Mouse (Mus musculus) neural tube, embryonic 11.5 days (tissue): ENCODE measurements around the gene Cox10. TPM values are rescaled to one million over a fixed set of nuclear protein-coding genes. Genes with fewer than 3 reads are reported as not detected.

ENCODE experiments used
- ATAC-seq: fragments of 200-750 bp; cut with Nextera tagmentation; 2 replicates; pipeline ENCODE4 v1.8.0; 2017; ENCODE audit warnings: moderate number of reproducible peaks, mild to moderate bottlenecking, moderate TSS enrichment, moderate library complexity; ENCODE audit not compliant: insufficient read depth, low FRiP score, low TSS enrichment
- DNase-seq: peaks from one replicate; pipeline ENCODE4 v3.0.0-alpha.2; 2015; ENCODE audit warnings: low spot score
- H3K27ac ChIP-seq: fragments of 300-500 bp; sonication (generic); 2 replicates; pipeline ENCODE4 v1.5.1; 2014; ENCODE audit warnings: low read depth, mild to moderate bottlenecking, low read length
- H3K27me3 ChIP-seq: fragments of 300-500 bp; sonication (generic); 2 replicates; pipeline ENCODE4 v1.6.1; 2014; ENCODE audit warnings: mild to moderate bottlenecking, low read length, mixed read lengths; ENCODE audit not compliant: control insufficient read depth, insufficient read depth
- H3K36me3 ChIP-seq: fragments of 300-500 bp; sonication (generic); 2 replicates; pipeline ENCODE4 v1.6.1; 2014; ENCODE audit warnings: mild to moderate bottlenecking, low read length, moderate library complexity, mixed read lengths; ENCODE audit not compliant: control insufficient read depth, insufficient read depth
- H3K4me1 ChIP-seq: fragments of 300-500 bp; sonication (generic); 2 replicates; pipeline ENCODE4 v1.6.1; 2014; ENCODE audit warnings: low read length, mixed read lengths; ENCODE audit not compliant: control insufficient read depth, insufficient read depth
- H3K4me2 ChIP-seq: fragments of 300-500 bp; sonication (generic); 2 replicates; pipeline ENCODE4 v1.6.1; 2014; ENCODE audit warnings: low read depth, mild to moderate bottlenecking, moderate library complexity
- H3K4me3 ChIP-seq: fragments of 300-500 bp; sonication (generic); 2 replicates; pipeline ENCODE4 v1.5.1; 2014; ENCODE audit warnings: low read depth, low read length
- H3K9ac ChIP-seq: fragments of 300-500 bp; sonication (generic); 2 replicates; pipeline ENCODE4 v1.6.1; 2014; ENCODE audit warnings: mild to moderate bottlenecking, low read length
- H3K9me3 ChIP-seq: fragments of 300-500 bp; sonication (generic); 2 replicates; pipeline ENCODE4 v1.6.1; 2016; ENCODE audit warnings: low read length; ENCODE audit not compliant: control insufficient read depth
- WGBS: fragments of 180-500 bp; shearing (Covaris S2); extraction: QIAGEN DNeasy Blood & Tissue Kit; methylation state at CpG from one replicate; pipeline ENCODE4 v1.1.7; 2014; 5-methylcytosine and 5-hydroxymethylcytosine counted together
- polyA plus RNA-seq: library from polyadenylated mRNA; unstranded; fragments of >200 nt; fragmentation: Nextera tagmentation; extraction: Ambion mirVana; gene quantifications from 2 replicates; pipeline ENCODE4 v1.2.1, GENCODE M21; 2014

The Cox10 gene
- polyA plus RNA-seq, 1 experiment from 2014 or later, result 29.4 TPM

GRCm38 (mm10) chr11:63985481-63985880, 93.8 kb downstream of the Cox10 start:
- WGBS, result 67% methylated on average over 6 of the region's 6 CpGs
- Histone ChIP-seq H3K4me1 (peaks cover 4% of the 10 kb centered on the region; the same call in 1 of the 2 replicates), H3K9ac (no peak overlapping the region), H3K4me2 (no peak overlapping the region), H3K9me3 (no peaks in the 10 kb centered on the region), H3K36me3 (no peaks in the 10 kb centered on the region), H3K4me3 (no peak overlapping the region), H3K27ac (no peak overlapping the region), H3K27me3 (no peaks in the 10 kb centered on the region)
- ATAC-seq, result no peak
- no peak for DNase-seq

- Histone ChIP-seq H3K4me2 (no peak overlapping the region), H3K27ac (no peak overlapping the region), H3K9ac (no peak overlapping the region), H3K9me3 (no peaks in the 10 kb centered on the region), H3K27me3 (no peaks in the 10 kb centered on the region), H3K36me3 (no peaks in the 10 kb centered on the region), H3K4me3 (no peak overlapping the region), H3K4me1 (peaks cover 4% of the 10 kb centered on the region; the same call in 1 of the 2 replicates)
- DNase-seq, result no peak
- WGBS, result 87% methylated on average over 6 of the region's 6 CpGs
- no peak for ATAC-seq
Observed at GRCm38 (mm10) chr11:63984622-63985168, 94.6 kb downstream of the Cox10 start.

GRCm38 (mm10) chr11:63977741-63978140, 101.5 kb downstream of the Cox10 start:
- no peaks in the 10 kb centered on the region for H3K9me3 ChIP-seq
- no peaks in the 10 kb centered on the region for H3K27me3 ChIP-seq
- H3K4me2 ChIP-seq, result no peak overlapping the region
- ATAC-seq (no peak), DNase-seq (no peak)
- H3K4me3 ChIP-seq, result no peak overlapping the region
- H3K9ac ChIP-seq, result no peak overlapping the region
- 78% methylated on average over 2 of the region's 2 CpGs for WGBS
- H3K4me1 ChIP-seq, result no peaks in the 10 kb centered on the region
- H3K36me3 ChIP-seq, result no peaks in the 10 kb centered on the region
- H3K27ac ChIP-seq, result no peak overlapping the region

- 91% methylated on average over 2 of the region's 2 CpGs for WGBS
- H3K27me3 ChIP-seq, result no peaks in the 10 kb centered on the region
- no peaks in the 10 kb centered on the region for H3K9me3 ChIP-seq
- H3K27ac ChIP-seq, result no peak overlapping the region
- H3K4me2 ChIP-seq, result no peak overlapping the region
- no peaks in the 10 kb centered on the region for H3K4me1 ChIP-seq
- DNase-seq (no peak), ATAC-seq (no peak)
- no peaks in the 10 kb centered on the region for H3K36me3 ChIP-seq
- no peak overlapping the region for H3K9ac ChIP-seq
- H3K4me3 ChIP-seq, result no peak overlapping the region
Observed at GRCm38 (mm10) chr11:63976775-63977174, 102.5 kb downstream of the Cox10 start.

DNA sequence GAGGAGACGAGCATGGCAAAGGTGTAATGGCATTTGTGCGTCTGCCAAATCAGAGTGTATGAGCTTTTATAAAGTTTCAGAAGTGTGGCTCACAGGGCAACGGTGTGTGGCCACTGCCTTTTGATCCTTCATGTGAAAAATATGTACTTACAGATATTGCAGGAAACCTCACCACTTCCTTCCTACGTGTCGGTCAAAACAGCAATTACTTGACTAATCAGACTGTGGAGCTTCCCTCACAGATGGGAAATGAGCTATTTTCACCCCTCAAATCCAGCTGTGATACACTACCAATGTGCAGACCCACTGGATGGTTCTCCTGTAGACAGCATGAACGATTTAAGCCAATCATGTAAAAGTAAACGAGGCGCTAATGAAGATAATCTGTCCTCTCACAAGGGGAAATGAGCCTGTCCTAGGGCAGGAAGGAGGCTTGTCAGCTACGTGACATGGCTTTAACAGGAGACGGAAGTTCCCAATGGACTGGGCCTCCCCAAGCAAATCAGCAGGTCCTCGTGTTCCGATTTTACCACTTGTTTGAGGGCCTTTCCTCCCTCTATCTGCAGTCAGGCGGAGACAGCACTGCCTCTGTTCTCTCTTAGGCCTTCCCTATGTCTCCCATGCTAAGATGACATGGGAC, 103.9 kb downstream of the Cox10 start:
- DNase-seq (no peak), ATAC-seq (no peak)
- H3K9ac ChIP-seq, result no peak overlapping the region
- H3K27ac ChIP-seq, result no peak overlapping the region
- H3K36me3 ChIP-seq, result no peaks in the 10 kb centered on the region
- H3K4me1 ChIP-seq, result no peaks in the 10 kb centered on the region
- H3K4me3 ChIP-seq, result no peak overlapping the region
- no peaks in the 10 kb centered on the region for H3K9me3 ChIP-seq
- 91% methylated on average over 13 of the region's 13 CpGs for WGBS
- H3K4me2 ChIP-seq, result no peak overlapping the region
- H3K27me3 ChIP-seq, result no peaks in the 10 kb centered on the region

GRCm38 (mm10) chr11:63973973-63974372, 105.3 kb downstream of the Cox10 start:
- H3K36me3 ChIP-seq, result no peaks in the 10 kb centered on the region
- H3K4me1 ChIP-seq, result peaks cover 6% of the 10 kb centered on the region; the same call in 1 of the 2 replicates
- no peaks in the 10 kb centered on the region for H3K9me3 ChIP-seq
- no peaks in the 10 kb centered on the region for H3K27me3 ChIP-seq
- H3K4me3 ChIP-seq, result no peak overlapping the region
- no peak overlapping the region for H3K27ac ChIP-seq
- ATAC-seq (no peak), DNase-seq (no peak)
- 84% methylated on average over 2 of the region's 2 CpGs for WGBS
- no peak overlapping the region for H3K9ac ChIP-seq
- no peak overlapping the region for H3K4me2 ChIP-seq

GRCm38 (mm10) chr11:63971462-63971861, 107.8 kb downstream of the Cox10 start:
- Histone ChIP-seq H3K9me3 (no peaks in the 10 kb centered on the region), H3K9ac (no peak overlapping the region), H3K27me3 (no peaks in the 10 kb centered on the region), H3K36me3 (no peaks in the 10 kb centered on the region), H3K4me2 (no peak overlapping the region), H3K27ac (no peak overlapping the region), H3K4me1 (peaks cover 20% of the 10 kb centered on the region), H3K4me3 (no peak overlapping the region)
- ATAC-seq (no peak), DNase-seq (no peak)
- WGBS, result 90% methylated on average over 9 of the region's 9 CpGs

- ATAC-seq, result no peak
- no peaks in the 10 kb centered on the region for H3K27me3 ChIP-seq
- H3K4me1 ChIP-seq, result peaks cover 20% of the 10 kb centered on the region
- no peak overlapping the region for H3K4me3 ChIP-seq
- WGBS, result 88% methylated on average over 6 of the region's 6 CpGs
- no peak overlapping the region for H3K4me2 ChIP-seq
- no peaks in the 10 kb centered on the region for H3K9me3 ChIP-seq
- H3K27ac ChIP-seq, result no peak overlapping the region
- no peaks in the 10 kb centered on the region for H3K36me3 ChIP-seq
- no peak overlapping the region for H3K9ac ChIP-seq
- DNase-seq, result no peak
Observed at GRCm38 (mm10) chr11:63970818-63971217, 108.5 kb downstream of the Cox10 start.

- Histone ChIP-seq H3K4me3 (no peak overlapping the region), H3K9ac (no peak overlapping the region), H3K4me1 (peaks cover 20% of the 10 kb centered on the region), H3K27ac (no peak overlapping the region), H3K9me3 (no peaks in the 10 kb centered on the region), H3K4me2 (no peak overlapping the region), H3K27me3 (no peaks in the 10 kb centered on the region), H3K36me3 (no peaks in the 10 kb centered on the region)
- DNase-seq, result peak; percentile 32
- 46% methylated on average over 11 of the region's 11 CpGs for WGBS
- ATAC-seq, result no peak
Observed at GRCm38 (mm10) chr11:63969205-63969910, 109.9 kb downstream of the Cox10 start.
